Mouse (Mus musculus): ENCODE measurements at regions not wholly inside any gene's neighbourhood (a gene's known extent, or its start where the extent isn't known, plus 50 kb on each side); places are given as distances from the start of the nearest gene placed in this dataset.

- Histone ChIP-seq H3K4me1 (replicated peaks) (peaks cover 18% of the 10 kb centered on the region), H3K9me3 (no peaks in the 10 kb centered on the region), H3K27me3 (ENCODE audit: insufficient read depth, poor library complexity, severe bottlenecking) (no peaks in the 10 kb centered on the region), H3K27ac (no peak overlapping the region), H3K36me3 (no peaks in the 10 kb centered on the region), H3K4me3 (no peak overlapping the region)
- DNase-seq (ENCODE audit: low spot score) = no peak
- 76% methylated on average over 6 of the region's 6 CpGs for WGBS
Observed at GRCm38 (mm10) chr3:149381051-149381450, 390.7 kb upstream of the Adgrl2 start.

- no peak for DNase-seq (ENCODE audit: low spot score)
- WGBS = 75% methylated on average over 15 of the region's 15 CpGs
- H3K36me3 ChIP-seq = no peaks in the 10 kb centered on the region
- no peak overlapping the region for H3K27ac ChIP-seq
- no peaks in the 10 kb centered on the region for H3K9me3 ChIP-seq
- H3K4me1 ChIP-seq (replicated peaks) = 0 out of 2 replicates have a peak, but pooled peaks cover 12% of the 10 kb centered on the region
- no peak overlapping the region for H3K4me3 ChIP-seq
- no peaks in the 10 kb centered on the region for H3K27me3 ChIP-seq (ENCODE audit: insufficient read depth, poor library complexity, severe bottlenecking)
Observed at GRCm38 (mm10) chr3:149379866-149380472, 389.6 kb upstream of the Adgrl2 start.

- DNase-seq (ENCODE audit: low spot score) = no peak
- 87% methylated on average over 3 of the region's 3 CpGs for WGBS
Observed at GRCm38 (mm10) chr3:149379249-149379865, 389.0 kb upstream of the Adgrl2 start.

GRCm38 (mm10) chr3:149371439-149371838, 381.1 kb upstream of the Adgrl2 start:
- H3K36me3 ChIP-seq = no peaks in the 10 kb centered on the region
- H3K4me1 ChIP-seq (replicated peaks) = no peaks in the 10 kb centered on the region
- no peak overlapping the region for H3K27ac ChIP-seq
- H3K4me3 ChIP-seq = no peak overlapping the region
- H3K27me3 ChIP-seq (ENCODE audit: insufficient read depth, poor library complexity, severe bottlenecking) = no peaks in the 10 kb centered on the region
- H3K9me3 ChIP-seq = no peaks in the 10 kb centered on the region
- WGBS = 90% methylated on average over 5 of the region's 5 CpGs
- no peak for DNase-seq (ENCODE audit: low spot score)

More at GRCm38 (mm10) chr3:149379249-149379865, 389.0 kb upstream of the Adgrl2 start:
- H3K4me1 ChIP-seq (replicated peaks) = 0 out of 2 replicates have a peak, but pooled peaks cover 12% of the 10 kb centered on the region
- H3K36me3 ChIP-seq = no peaks in the 10 kb centered on the region
- H3K27ac ChIP-seq = no peak overlapping the region
- H3K9me3 ChIP-seq = no peaks in the 10 kb centered on the region
- H3K27me3 ChIP-seq (ENCODE audit: insufficient read depth, poor library complexity, severe bottlenecking) = no peaks in the 10 kb centered on the region
- H3K4me3 ChIP-seq = no peak overlapping the region

GRCm38 (mm10) chr3:149370517-149371227, 380.3 kb upstream of the Adgrl2 start:
- H3K9me3 ChIP-seq = no peaks in the 10 kb centered on the region
- no peaks in the 10 kb centered on the region for H3K4me1 ChIP-seq (replicated peaks)
- no peak for DNase-seq (ENCODE audit: low spot score)
- no peak overlapping the region for H3K4me3 ChIP-seq
- H3K27me3 ChIP-seq (ENCODE audit: insufficient read depth, poor library complexity, severe bottlenecking) = no peaks in the 10 kb centered on the region
- no peaks in the 10 kb centered on the region for H3K36me3 ChIP-seq
- H3K27ac ChIP-seq = no peak overlapping the region
- 92% methylated on average over 6 of the region's 6 CpGs for WGBS

GRCm38 (mm10) chr3:149367888-149368287, 377.5 kb upstream of the Adgrl2 start:
- Histone ChIP-seq H3K4me1 (replicated peaks) (0 out of 2 replicates have a peak, but pooled peaks cover 3% of the 10 kb centered on the region), H3K4me3 (no peak overlapping the region), H3K27ac (no peak overlapping the region), H3K27me3 (ENCODE audit: insufficient read depth, poor library complexity, severe bottlenecking) (no peaks in the 10 kb centered on the region), H3K9me3 (no peaks in the 10 kb centered on the region), H3K36me3 (no peaks in the 10 kb centered on the region)
- no peak for DNase-seq (ENCODE audit: low spot score)
- WGBS = 75% methylated on average over 3 of the region's 3 CpGs

- H3K9me3 ChIP-seq = no peaks in the 10 kb centered on the region
- 69% methylated on average over 2 of the region's 2 CpGs for WGBS
- H3K4me3 ChIP-seq = no peak overlapping the region
- no peaks in the 10 kb centered on the region for H3K36me3 ChIP-seq
- no peaks in the 10 kb centered on the region for H3K27me3 ChIP-seq (ENCODE audit: insufficient read depth, poor library complexity, severe bottlenecking)
- no peak overlapping the region for H3K27ac ChIP-seq
- peaks cover 27% of the 10 kb centered on the region for H3K4me1 ChIP-seq (replicated peaks)
- no peak for DNase-seq (ENCODE audit: low spot score)
Observed at GRCm38 (mm10) chr3:149360164-149360563, 369.8 kb upstream of the Adgrl2 start.

GRCm38 (mm10) chr3:149358570-149359193, 368.3 kb upstream of the Adgrl2 start:
- DNase-seq (ENCODE audit: low spot score) = no peak
- no peak overlapping the region for H3K27ac ChIP-seq
- no peak overlapping the region for H3K4me3 ChIP-seq
- no peaks in the 10 kb centered on the region for H3K9me3 ChIP-seq
- H3K27me3 ChIP-seq (ENCODE audit: insufficient read depth, poor library complexity, severe bottlenecking) = no peaks in the 10 kb centered on the region
- 40% methylated on average over 6 of the region's 6 CpGs for WGBS
- H3K4me1 ChIP-seq (replicated peaks) = peaks cover 25% of the 10 kb centered on the region
- no peaks in the 10 kb centered on the region for H3K36me3 ChIP-seq

- Histone ChIP-seq H3K27ac (no peak overlapping the region), H3K36me3 (no peaks in the 10 kb centered on the region), H3K4me1 (replicated peaks) (peaks cover 25% of the 10 kb centered on the region), H3K27me3 (ENCODE audit: insufficient read depth, poor library complexity, severe bottlenecking) (no peaks in the 10 kb centered on the region), H3K4me3 (no peak overlapping the region), H3K9me3 (no peaks in the 10 kb centered on the region)
- DNase-seq (ENCODE audit: low spot score) = no peak
- WGBS = 49% methylated on average over 14 of the region's 14 CpGs
Observed at GRCm38 (mm10) chr3:149357903-149358569, 367.7 kb upstream of the Adgrl2 start.

- DNase-seq (ENCODE audit: low spot score) = no peak
- H3K4me1 ChIP-seq (replicated peaks) = peaks cover 25% of the 10 kb centered on the region
- no peak overlapping the region for H3K4me3 ChIP-seq
- no peaks in the 10 kb centered on the region for H3K36me3 ChIP-seq
- H3K27ac ChIP-seq = no peak overlapping the region
- 47% methylated on average over 2 of the region's 2 CpGs for WGBS
- no peaks in the 10 kb centered on the region for H3K9me3 ChIP-seq
- no peaks in the 10 kb centered on the region for H3K27me3 ChIP-seq (ENCODE audit: insufficient read depth, poor library complexity, severe bottlenecking)
Observed at GRCm38 (mm10) chr3:149357121-149357520, 366.8 kb upstream of the Adgrl2 start.

GRCm38 (mm10) chr3:149355362-149355761, 365.0 kb upstream of the Adgrl2 start:
- 90% methylated on average over 11 of the region's 11 CpGs for WGBS
- no peaks in the 10 kb centered on the region for H3K36me3 ChIP-seq
- H3K4me3 ChIP-seq = no peak overlapping the region
- peaks cover 25% of the 10 kb centered on the region for H3K4me1 ChIP-seq (replicated peaks)
- no peaks in the 10 kb centered on the region for H3K9me3 ChIP-seq
- H3K27ac ChIP-seq = no peak overlapping the region
- H3K27me3 ChIP-seq (ENCODE audit: insufficient read depth, poor library complexity, severe bottlenecking) = no peaks in the 10 kb centered on the region
- DNase-seq (ENCODE audit: low spot score) = no peak

GRCm38 (mm10) chr3:149353958-149354357, 363.6 kb upstream of the Adgrl2 start:
- no peak overlapping the region for H3K4me3 ChIP-seq
- H3K9me3 ChIP-seq = no peaks in the 10 kb centered on the region
- no peak overlapping the region for H3K27ac ChIP-seq
- DNase-seq (ENCODE audit: low spot score) = no peak
- H3K27me3 ChIP-seq (ENCODE audit: insufficient read depth, poor library complexity, severe bottlenecking) = no peaks in the 10 kb centered on the region
- peaks cover 28% of the 10 kb centered on the region for H3K4me1 ChIP-seq (replicated peaks)
- 92% methylated on average over 5 of the region's 5 CpGs for WGBS
- H3K36me3 ChIP-seq = no peaks in the 10 kb centered on the region
